Mouse (Mus musculus): ENCODE measurements around the gene Nsd1. TPM values are rescaled to one million over a fixed set of nuclear protein-coding genes. Genes with fewer than 3 reads are reported as not detected.
"Not testable (repeated sequence)": the region's sequence is repeated elsewhere in the genome, so short reads cannot be mapped to it uniquely, and the experiment has no call there.

The Nsd1 gene
- total and polyA plus RNA-seq, 2 experiments from 2014 or later = 48.2 to 104 TPM

DNA sequence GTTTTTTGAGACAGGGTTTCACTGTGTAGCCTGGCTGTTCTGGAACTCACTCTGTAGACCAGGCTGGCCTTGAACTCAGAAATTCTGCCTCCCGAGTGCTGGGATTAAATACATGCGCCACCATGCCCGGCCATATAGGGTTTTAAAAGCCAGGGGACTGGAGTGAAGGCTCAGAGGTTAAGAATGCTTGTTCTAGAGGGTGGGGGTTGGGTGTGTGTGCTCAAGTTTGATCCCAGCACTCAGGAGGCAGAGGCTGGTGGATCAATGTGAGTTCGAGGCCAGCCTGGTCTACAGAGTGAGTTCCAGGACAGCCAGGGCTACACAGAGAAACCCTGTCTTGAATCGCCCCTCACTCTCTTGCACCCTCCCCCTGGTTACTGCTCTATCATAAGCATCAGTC, 18.0 kb upstream of the Nsd1 start:
- no peaks in the 10 kb centered on the region for H3K27me3 ChIP-seq (ENCODE audit: insufficient read depth, low read length)
- no peak for TF ChIP-seq CTCF (IDR thresholded peaks at IDR 0.05; ENCODE audit: low read depth)
- H3K9me3 ChIP-seq (ENCODE audit: low read length) = no peaks in the 10 kb centered on the region
- no peak for ATAC-seq
- no peak for DNase-seq
- no peak overlapping the region for H3K9ac ChIP-seq
- H3K4me3 ChIP-seq (ENCODE audit: low read depth, low read length) = no peak overlapping the region
- 95% methylated on average over 5 of the region's 5 CpGs for WGBS
- H3K4me2 ChIP-seq (ENCODE audit: low read depth) = no peak overlapping the region
- H3K4me1 ChIP-seq (ENCODE audit: insufficient read depth) = peaks cover 10% of the 10 kb centered on the region
- no peak overlapping the region for H3K27ac ChIP-seq (ENCODE audit: low read depth, low read length)
- no peaks in the 10 kb centered on the region for H3K36me3 ChIP-seq (ENCODE audit: insufficient read depth)

DNA sequence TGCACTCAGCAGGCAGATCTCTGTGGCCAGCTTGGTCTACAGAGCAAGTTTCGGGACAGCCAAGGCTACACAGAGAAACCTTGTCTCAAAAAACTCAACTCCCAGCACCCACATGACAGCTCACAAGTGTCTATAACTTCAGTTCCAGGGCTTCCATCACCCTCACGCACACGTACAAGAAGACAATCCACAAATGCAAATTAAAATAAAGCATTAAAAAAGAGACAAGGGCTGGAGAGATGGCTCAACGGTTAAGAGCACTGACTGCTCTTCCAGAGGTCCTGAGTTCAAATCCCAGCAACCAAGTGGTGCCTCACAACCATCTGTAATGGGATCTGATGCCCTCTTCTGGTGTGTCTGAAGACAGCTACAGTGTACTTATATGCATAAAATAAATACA, 6.8 kb upstream of the Nsd1 start:
- H3K9me3 ChIP-seq (ENCODE audit: low read length) = not testable (repeated sequence)
- 87% methylated on average over 4 of the region's 4 CpGs for WGBS

DNA sequence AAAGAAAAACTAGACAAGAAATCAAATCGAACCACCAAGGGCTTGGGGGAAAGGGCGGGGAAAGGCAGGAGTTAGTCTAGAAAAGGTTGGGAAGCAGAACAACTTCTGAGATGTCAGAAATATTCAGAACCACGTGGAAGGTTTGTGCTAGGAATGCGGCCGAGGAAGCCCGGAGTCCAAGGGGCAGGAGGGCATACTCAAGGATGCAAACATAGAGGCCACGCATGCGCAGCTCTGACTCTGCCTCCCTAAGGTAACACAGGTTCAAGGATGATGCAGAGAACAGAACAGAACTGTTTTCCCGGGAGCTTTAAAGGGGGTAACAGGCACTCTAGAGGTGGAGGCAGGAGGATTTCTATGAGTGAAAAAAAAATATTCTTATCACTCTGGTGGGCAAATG, 5.8 kb upstream of the Nsd1 start:
- no peak for TF ChIP-seq CTCF (IDR thresholded peaks at IDR 0.05; ENCODE audit: low read depth)
- ATAC-seq (no peak), DNase-seq (no peak)
- H3K4me2 ChIP-seq (ENCODE audit: low read depth) = no peak overlapping the region
- no peak overlapping the region for H3K27ac ChIP-seq (ENCODE audit: low read depth, low read length)
- no peak overlapping the region for H3K9ac ChIP-seq
- H3K4me3 ChIP-seq (ENCODE audit: low read depth, low read length) = no peak overlapping the region
- no peaks in the 10 kb centered on the region for H3K36me3 ChIP-seq (ENCODE audit: insufficient read depth)
- H3K4me1 ChIP-seq (ENCODE audit: insufficient read depth) = no peaks in the 10 kb centered on the region
- H3K27me3 ChIP-seq (ENCODE audit: insufficient read depth, low read length) = no peaks in the 10 kb centered on the region
- WGBS = 82% methylated on average over 9 of the region's 9 CpGs
- H3K9me3 ChIP-seq (ENCODE audit: low read length) = no peaks in the 10 kb centered on the region

More for the DNA sequence above, 6.8 kb upstream of the Nsd1 start:
- H3K27ac ChIP-seq (ENCODE audit: low read depth, low read length); H3K4me2 ChIP-seq (ENCODE audit: low read depth); ATAC-seq; DNase-seq; H3K4me3 ChIP-seq (ENCODE audit: low read depth, low read length); H3K4me1 ChIP-seq (ENCODE audit: insufficient read depth); H3K36me3 ChIP-seq (ENCODE audit: insufficient read depth); H3K9ac ChIP-seq; H3K27me3 ChIP-seq (ENCODE audit: insufficient read depth, low read length): not testable (repeated sequence)

- Histone ChIP-seq H3K4me1 (ENCODE audit: insufficient read depth) (no peaks in the 10 kb centered on the region), H3K4me2 (ENCODE audit: low read depth) (no peak overlapping the region), H3K4me3 (ENCODE audit: low read depth, low read length) (no peak overlapping the region), H3K27me3 (ENCODE audit: insufficient read depth, low read length) (no peaks in the 10 kb centered on the region), H3K36me3 (ENCODE audit: insufficient read depth) (no peaks in the 10 kb centered on the region), H3K9ac (no peak overlapping the region), H3K27ac (ENCODE audit: low read depth, low read length) (no peak overlapping the region), H3K9me3 (ENCODE audit: low read length) (no peaks in the 10 kb centered on the region)
- TF ChIP-seq CTCF (IDR thresholded peaks at IDR 0.05; ENCODE audit: low read depth) = no peak
- no peak for DNase-seq
- no peak for ATAC-seq
- WGBS = 80% methylated on average over 9 of the region's 11 CpGs
These were observed 4.8 kb upstream of the Nsd1 start for GRCm38 (mm10) chr13:55204667-55205389.

DNA sequence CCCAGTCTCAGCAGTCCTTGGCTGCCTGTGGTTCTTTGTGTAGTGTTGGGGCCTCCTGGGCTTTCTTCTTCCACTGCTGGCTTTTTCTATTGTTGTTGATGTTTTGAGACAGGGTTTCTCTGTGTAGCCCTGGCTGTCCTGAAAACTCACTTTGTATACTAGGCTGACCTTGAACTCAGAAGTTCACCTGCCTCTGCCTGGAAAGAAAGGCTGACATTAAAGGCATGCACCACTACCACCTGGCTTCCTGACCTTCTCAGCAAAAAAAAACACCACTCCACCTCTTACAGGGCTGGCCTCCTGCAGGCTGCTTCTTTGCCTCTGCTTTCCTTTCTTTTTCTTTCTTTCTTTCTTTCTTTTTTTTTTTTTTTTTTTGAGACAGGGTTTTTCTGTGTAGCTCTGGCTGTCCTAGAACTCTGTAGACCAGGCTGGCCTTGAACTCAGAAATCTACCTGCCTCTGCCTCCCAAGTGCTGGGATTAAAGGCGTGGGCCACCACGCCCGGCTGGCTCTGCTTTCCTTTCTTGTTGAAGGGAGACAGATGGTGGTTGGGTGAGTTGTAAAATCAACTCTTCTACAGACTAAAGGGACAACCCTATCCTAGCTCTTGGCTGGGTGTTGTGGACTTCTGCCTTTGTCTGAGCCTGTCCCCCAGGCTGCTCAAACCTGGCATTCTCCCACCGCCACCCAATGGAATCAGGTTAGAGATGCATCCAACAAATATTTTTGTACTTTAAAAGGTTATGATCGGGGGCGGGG, 4.0 kb upstream of the Nsd1 start:
- no peak overlapping the region for H3K27ac ChIP-seq (ENCODE audit: low read depth, low read length)
- WGBS = 93% methylated on average over 6 of the region's 6 CpGs

GRCm38 (mm10) chr13:55208837-55209648, 539 bp upstream of the Nsd1 start:
- Histone ChIP-seq H3K36me3 (ENCODE audit: insufficient read depth) (peaks cover 5% of the 10 kb centered on the region), H3K27ac (ENCODE audit: low read depth, low read length) (no peak overlapping the region), H3K27me3 (ENCODE audit: insufficient read depth, low read length) (no peaks in the 10 kb centered on the region), H3K4me3 (ENCODE audit: low read depth, low read length) (no peak overlapping the region), H3K9ac (no peak overlapping the region), H3K4me2 (ENCODE audit: low read depth) (no peak overlapping the region), H3K4me1 (ENCODE audit: insufficient read depth) (peaks cover 12% of the 10 kb centered on the region), H3K9me3 (ENCODE audit: low read length) (no peaks in the 10 kb centered on the region)
- WGBS = 70% methylated on average over 13 of the region's 13 CpGs
- peak; percentile 39; the same call in 1 of the 2 replicates for TF ChIP-seq CTCF (IDR thresholded peaks at IDR 0.05; ENCODE audit: low read depth)
- DNase-seq (peak; percentile 19), ATAC-seq (no peak)

More for the DNA sequence above, 4.0 kb upstream of the Nsd1 start:
- ATAC-seq (no peak), DNase-seq (no peak)
- no peak overlapping the region for H3K9ac ChIP-seq
- no peaks in the 10 kb centered on the region for H3K36me3 ChIP-seq (ENCODE audit: insufficient read depth)
- H3K4me1 ChIP-seq (ENCODE audit: insufficient read depth) = no peaks in the 10 kb centered on the region
- no peaks in the 10 kb centered on the region for H3K27me3 ChIP-seq (ENCODE audit: insufficient read depth, low read length)
- no peak for TF ChIP-seq CTCF (IDR thresholded peaks at IDR 0.05; ENCODE audit: low read depth)
- no peak overlapping the region for H3K4me2 ChIP-seq (ENCODE audit: low read depth)
- no peak overlapping the region for H3K4me3 ChIP-seq (ENCODE audit: low read depth, low read length)
- no peaks in the 10 kb centered on the region for H3K9me3 ChIP-seq (ENCODE audit: low read length)

All from forebrain, postnatal 0 days (tissue).